Mouse (Mus musculus) heart, postnatal 0 days (tissue): Measurements from ENCODE around the gene Hip1r.

Source experiments
- CTCF ChIP-seq: IDR thresholded peaks from 2 replicates; pipeline ENCODE4 v1.5.1; 2016; ENCODE audit warnings: antibody characterized with exemption, control low read depth, low read depth
- EP300 ChIP-seq: IDR thresholded peaks from 2 replicates; pipeline ENCODE4 v1.6.1; 2016; ENCODE audit warnings: antibody characterized with exemption, low read depth

DNA sequence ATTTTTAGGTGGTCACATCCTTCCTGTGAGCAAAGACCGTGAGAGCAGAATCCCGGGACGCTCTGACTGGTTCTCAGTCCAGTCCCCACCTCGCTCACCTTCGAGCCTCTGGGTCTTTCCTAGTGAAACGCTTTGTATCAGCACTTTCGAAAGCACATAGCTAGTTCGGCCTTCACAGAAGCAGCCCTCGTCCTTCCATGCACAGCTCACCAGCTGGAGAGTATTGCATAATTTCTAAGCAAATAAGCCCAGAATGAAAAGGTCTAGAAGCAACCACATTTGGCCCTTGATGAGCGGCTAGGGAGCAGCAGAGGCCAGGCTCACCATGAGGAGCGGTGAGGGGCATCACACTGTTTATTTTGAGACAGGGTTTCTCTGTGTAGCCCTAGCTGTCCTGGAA, 47.7 kb downstream of the Hip1r start:
- TF ChIP-seq CTCF (no peak), EP300 (no peak)
